Mouse (Mus musculus) cerebellum, adult 11-12 months (tissue): ENCODE measurements around the gene Ubxn7.
"Not testable (repeated sequence)": the region's sequence is repeated elsewhere in the genome, so short reads cannot be mapped to it uniquely, and the experiment has no call there.

Source experiments
- DNase-seq: peaks from one replicate; pipeline ENCODE4 v3.0.0; 2022

Gene Ubxn7

GRCm38 (mm10) chr16:32332040-32332555 lies at the start of gene Ubxn7:
Ubxn7 (plus strand) TSS chr16:32332257.
- peak; percentile 97 for DNase-seq

- DNase-seq: no peak
Measured at GRCm38 (mm10) chr16:32282608-32283007, 49.4 kb upstream of the Ubxn7 start.

DNA sequence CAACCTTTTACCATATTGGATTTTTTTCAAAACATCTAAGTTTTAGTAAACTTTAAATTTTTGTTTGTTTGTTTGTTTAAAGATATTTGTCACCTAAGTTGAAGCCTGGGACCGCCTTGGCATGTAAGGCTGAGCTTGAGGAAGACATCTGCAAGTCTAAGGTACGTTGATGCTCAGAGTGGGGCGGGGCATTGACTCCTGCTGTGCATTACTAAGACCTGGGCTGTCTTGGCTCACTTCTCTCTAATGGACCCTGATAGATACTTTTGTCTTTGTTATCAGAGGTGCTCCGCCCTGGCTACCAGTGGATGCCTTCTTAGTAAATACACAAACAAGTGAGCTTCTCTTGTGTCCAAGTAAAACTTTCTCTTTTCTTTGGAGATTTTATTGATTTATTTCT lies 40.2 kb upstream of the Ubxn7 start:
- DNase-seq: no peak

GRCm38 (mm10) chr16:32299617-32300016 lies 32.4 kb upstream of the Ubxn7 start:
- not testable (repeated sequence) for DNase-seq

- DNase-seq: no peak
Measured at GRCm38 (mm10) chr16:32303046-32303445, 29.0 kb upstream of the Ubxn7 start.

- DNase-seq: no peak
Measured at GRCm38 (mm10) chr16:32303886-32304285, 28.2 kb upstream of the Ubxn7 start.

GRCm38 (mm10) chr16:32311970-32312369 lies 20.1 kb upstream of the Ubxn7 start:
- no peak for DNase-seq

DNA sequence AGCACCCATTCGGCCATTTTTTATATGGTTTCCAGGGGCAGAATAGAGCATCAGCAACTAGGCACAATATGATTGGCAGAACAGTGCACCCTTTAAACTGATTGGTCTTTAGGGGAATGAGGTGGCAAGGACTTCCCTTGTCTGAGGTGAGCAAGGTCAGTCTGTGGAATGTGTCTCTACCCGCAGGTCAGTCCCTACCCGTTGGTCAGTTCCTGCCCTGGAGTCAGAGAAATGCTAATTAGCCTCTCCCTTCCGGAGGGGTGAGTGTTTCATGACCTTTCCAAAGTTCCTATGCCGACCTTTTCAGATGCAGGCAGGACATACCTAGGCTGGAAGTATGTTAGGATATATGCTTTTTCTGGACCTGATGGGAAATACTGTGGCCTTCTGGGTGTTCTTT lies 19.7 kb upstream of the Ubxn7 start:
- no peak for DNase-seq

DNA sequence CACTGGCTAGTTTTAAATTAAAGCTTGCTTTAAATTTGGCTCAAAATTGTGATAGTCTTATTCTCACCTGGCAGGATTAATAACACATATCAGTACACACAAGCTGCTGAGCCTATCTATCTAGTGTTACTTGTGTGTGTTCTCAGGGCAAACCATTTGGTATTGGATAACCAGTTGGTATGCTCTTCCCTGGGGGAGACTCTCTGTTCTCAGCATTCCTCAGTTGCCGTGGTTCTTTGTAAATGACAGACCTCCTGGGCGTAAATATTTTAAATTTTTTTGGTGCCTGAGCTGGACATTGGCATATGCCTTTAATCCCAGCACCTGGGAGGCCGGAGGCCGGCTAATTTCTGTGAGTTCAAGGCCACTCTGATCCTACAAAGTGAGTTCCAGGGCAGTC lies 19.2 kb upstream of the Ubxn7 start:
- no peak for DNase-seq

GRCm38 (mm10) chr16:32316601-32317000 lies 15.5 kb upstream of the Ubxn7 start:
- DNase-seq: no peak

DNA sequence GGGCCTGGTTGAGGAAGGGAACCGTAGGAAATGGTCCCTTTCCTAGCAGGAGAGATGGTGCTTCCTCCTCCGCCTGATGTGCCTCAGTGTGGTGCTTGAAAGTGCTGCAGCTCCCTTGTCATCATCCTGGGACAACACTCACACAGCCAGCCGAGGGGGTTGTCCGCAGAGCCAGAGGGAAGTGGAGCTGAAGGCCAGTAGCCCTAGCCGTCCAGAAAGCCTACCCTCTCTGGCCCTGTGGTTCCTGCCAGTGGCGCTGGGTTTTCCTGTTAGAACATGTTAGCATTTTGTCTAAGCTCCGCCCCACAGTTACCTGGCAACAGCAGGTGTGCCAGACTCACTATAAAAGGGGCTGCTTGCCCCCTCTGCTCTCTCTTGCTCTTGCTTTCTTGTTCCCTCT lies 8.1 kb upstream of the Ubxn7 start:
- DNase-seq: no peak

- no peak for DNase-seq
Measured at GRCm38 (mm10) chr16:32330876-32331670, 984 bp upstream of the Ubxn7 start.

GRCm38 (mm10) chr16:32332556-32333511 lies 777 bp downstream of the Ubxn7 start:
- peak; percentile 51 for DNase-seq

DNA sequence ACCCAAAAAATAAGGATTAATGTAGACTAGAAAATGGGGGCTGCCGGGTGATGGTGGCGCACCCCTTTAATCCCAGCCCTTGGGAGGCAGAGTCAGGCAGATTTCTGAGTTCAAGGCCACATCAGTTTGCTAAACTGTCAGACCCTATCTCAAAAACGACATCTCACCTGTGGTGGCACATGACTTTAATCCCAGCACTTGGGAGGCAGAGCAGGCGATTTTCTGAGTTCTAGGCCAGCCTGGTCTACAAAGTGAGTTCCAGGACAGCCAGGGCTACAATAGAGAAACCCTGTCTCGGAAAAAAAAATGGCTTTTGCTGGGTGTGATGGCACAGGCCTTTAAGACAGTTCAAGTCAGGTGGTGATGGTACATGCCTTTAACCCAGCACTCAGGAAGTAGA lies 3.1 kb downstream of the Ubxn7 start:
- DNase-seq: no peak

DNA sequence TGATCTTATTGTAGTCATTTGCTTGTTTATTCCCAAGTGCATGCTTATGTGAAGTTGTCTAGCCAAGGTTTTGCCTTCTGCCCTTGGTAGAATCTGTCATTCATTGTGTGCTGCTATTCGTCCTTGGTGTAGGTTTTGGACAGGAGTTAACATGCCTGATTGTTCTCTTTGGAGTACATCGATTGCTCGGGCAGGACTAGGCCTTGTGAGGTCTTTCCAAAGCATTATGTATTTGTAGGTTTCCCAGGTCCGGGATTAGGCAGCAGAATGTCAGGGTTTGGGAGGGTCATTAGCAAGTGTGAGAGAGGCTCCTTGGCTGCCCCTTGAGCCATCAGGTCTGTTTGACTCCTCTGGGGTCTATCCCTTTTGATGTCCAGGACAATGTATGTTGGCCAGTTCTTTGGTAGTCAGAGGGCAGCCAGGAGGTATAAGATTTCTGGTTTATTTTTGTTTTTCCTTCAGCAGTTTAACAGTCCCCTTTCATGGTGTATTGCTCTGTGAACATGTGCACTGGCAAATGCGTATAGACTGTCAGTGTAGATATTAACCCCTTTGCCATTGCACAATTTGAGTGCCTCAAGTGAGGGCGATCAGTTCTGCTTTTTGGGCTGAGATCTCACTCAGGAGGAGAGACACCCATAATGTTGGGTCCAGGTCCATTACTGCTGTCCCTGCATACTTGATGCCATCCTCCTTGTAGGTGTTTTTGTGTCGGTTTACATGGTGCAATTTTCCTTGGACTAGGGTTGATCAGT lies 4.1 kb downstream of the Ubxn7 start:
- no peak for DNase-seq

DNA sequence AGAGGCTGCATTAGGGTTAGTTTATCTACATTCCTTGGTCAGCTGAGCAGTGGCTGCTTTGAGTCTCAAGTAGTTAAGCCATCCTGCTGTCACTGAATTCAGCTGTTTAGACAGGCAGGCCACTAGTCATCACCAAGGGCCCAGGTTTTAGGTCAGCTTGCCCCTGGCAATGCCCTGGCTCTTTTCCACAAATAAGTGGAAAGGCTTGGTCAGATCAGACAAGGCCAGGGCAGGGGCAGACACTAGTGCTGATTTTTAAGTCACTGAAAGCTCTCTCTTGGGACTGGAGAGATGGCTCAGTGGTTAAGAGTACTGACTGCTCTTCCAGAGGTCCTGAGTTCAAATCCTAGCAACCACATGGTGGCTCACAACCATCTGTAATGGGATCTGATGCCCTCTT lies 4.9 kb downstream of the Ubxn7 start:
- no peak for DNase-seq

GRCm38 (mm10) chr16:32340451-32340850 lies 8.4 kb downstream of the Ubxn7 start:
- no peak for DNase-seq

- no peak for DNase-seq
Measured at GRCm38 (mm10) chr16:32345521-32345920, 13.5 kb downstream of the Ubxn7 start.

DNA sequence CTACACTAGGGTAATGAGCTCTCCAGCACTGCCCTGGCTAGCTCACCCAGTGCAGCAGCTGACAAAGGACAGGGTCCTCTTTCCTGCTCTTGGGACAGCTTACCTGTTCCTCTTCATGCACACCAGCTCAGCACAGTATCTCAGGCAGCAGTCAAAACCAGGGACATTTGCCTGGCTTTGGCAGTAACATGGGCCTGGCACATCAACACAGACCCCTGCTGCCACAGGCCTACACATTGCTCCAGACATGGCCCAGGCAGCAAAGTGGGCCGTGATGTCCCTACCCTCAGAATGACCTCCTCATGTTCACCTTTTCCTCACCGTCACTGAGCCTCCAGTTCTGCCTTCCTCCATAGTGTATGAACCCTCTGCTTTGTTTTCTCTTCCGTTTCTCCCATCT lies 18.7 kb downstream of the Ubxn7 start:
- DNase-seq: peak; percentile 27

GRCm38 (mm10) chr16:32363530-32363929 lies 31.5 kb downstream of the Ubxn7 start:
- no peak for DNase-seq

- no peak for DNase-seq
Measured at GRCm38 (mm10) chr16:32371351-32371750, 39.3 kb downstream of the Ubxn7 start.

GRCm38 (mm10) chr16:32379575-32379974 lies 47.5 kb downstream of the Ubxn7 start:
- no peak for DNase-seq

DNA sequence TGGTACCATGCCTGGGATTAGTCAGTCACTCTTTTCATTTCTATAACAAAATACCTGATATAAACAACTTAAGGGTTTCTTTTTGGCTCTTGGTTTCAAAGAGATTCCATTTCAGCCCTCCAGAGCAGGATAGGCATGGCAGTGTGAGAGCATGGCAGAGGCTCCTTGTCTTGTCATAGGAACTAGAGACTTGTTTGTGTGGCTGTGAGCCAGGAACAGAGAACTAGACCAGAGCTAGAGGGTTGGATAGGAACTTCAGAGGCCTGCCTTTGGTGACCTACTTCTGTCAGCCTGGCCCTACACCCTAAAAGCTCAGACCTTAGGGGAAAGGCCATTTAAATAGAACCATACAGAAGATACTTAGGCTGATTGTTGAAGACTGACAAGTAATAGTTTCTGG lies 50.8 kb downstream of the Ubxn7 start:
- DNase-seq: no peak
